Mouse (Mus musculus) neutrophil, adult 5-6 weeks (primary cell): ENCODE measurements around the gene Daam2. TPM values are rescaled to one million over a fixed set of nuclear protein-coding genes. Genes with fewer than 3 reads are reported as not detected.

Experiments used
- ATAC-seq: fragments of 151-379, 151-347 bp; 2 replicates; pipeline ENCODE4 v1.8.0; 2017; ENCODE audit warnings: mild to moderate bottlenecking, moderate TSS enrichment; ENCODE audit not compliant: insufficient number of reproducible peaks, poor library complexity, low FRiP score, severe bottlenecking; ENCODE audit errors: extremely low read depth
- total RNA-seq: library from RNA; stranded (forward); fragments of 200-1000 nt; gene quantifications from 2 replicates; pipeline ENCODE4 v1.2.3, GENCODE M21; 2017

Daam2 gene
- total RNA-seq, 1 experiment from 2014 or later = not detected

DNA sequence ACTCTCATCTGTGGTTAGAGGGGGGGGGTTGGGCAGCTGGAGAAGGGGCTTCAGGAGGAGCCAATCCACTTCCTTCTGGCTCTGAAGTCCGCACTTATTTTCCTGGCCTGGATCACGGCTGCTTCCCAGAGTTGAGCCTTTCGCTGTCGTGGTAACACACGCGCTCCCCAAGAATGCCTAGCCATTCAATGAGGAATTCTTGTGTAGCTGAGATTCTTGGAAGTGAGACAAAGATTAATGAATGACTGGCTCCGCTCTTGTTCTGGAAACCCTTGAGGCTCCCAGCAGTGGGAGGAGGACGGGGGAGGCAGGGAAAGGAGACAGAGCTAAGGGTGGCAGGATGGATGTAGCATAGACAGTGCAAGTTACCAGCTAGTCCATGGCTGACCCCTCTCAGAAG, 24.9 kb downstream of the Daam2 start:
- no peak for ATAC-seq

DNA sequence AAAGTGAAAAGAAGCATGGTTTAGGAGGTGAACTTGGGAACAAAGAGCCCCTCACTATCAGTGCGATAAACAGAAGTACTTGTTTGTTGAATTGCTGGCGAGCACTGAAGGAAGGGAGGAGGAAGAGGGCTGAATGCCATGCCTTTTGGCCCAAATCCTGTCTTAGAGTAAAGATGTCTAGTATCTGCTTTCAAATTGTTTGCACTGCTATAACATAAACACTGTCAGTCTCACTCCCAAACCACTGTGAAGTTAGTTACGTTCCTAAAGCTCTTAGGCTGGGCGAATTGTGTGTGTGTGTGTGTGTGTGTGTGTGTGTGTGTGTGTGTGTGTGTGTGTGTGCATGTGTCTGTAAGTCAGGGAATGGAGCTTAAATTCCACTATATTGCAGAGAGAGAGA, 28.6 kb downstream of the Daam2 start:
- ATAC-seq = no peak

DNA sequence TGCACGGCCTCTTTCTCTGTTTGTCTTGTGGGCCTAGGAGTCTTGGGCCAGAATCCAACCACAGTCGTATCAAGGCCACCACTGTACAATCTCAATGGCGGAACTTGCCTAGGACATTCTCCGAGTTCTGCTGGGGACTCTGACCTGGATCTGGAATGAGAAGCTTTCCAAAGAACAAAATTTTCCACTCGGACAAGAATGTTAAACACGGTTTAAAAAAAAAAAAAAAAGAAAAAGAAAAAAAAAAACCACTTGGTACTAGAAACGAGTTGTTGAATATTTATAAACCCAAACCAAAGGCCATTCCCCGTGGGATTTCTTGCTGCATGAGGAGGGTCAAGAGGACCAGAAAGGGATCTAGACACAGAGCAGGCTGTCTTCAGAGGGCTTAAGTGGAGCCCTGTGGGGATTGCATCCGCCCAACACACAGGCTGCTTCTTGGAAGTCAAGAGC, 29.9 kb downstream of the Daam2 start:
- no peak for ATAC-seq

DNA sequence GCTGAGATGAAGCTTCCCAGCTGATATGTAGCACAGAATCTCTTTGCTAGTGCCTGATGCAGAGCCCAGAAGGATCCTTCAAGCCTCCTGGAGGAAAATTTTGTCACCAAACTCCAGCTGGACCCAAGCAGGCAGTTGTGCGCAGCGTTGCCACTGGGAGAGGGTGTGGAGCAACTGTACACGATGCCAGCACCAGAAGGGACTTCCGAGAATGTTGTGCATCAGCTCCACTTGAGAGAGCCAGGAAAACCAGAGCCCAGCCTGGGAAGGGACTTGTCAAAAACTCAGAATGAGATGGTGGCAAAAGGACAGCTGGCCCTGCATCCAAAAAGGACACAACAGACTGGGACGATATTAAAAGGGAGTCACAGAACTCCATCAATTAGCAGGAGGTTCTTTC, 32.5 kb downstream of the Daam2 start:
- no peak for ATAC-seq

DNA sequence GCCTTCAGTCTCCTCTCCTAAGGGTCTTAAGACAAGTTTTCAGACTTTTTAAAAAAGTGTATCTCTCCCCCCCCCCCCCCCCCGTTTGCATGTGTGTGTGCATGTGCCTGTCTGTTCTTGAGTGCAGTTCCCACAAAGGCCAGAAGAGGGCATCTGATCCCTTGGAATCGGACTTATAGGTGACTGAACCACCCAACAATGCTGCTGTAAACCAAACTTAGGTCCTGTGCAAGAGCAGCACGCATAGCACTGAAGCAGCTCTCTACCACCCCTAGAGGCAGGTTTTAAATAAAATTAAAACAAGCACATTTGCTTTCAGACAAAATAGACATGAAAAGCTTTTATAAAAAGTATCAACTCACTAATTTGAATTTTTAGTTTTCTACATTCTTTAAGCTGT, 33.9 kb downstream of the Daam2 start:
- ATAC-seq = no peak

DNA sequence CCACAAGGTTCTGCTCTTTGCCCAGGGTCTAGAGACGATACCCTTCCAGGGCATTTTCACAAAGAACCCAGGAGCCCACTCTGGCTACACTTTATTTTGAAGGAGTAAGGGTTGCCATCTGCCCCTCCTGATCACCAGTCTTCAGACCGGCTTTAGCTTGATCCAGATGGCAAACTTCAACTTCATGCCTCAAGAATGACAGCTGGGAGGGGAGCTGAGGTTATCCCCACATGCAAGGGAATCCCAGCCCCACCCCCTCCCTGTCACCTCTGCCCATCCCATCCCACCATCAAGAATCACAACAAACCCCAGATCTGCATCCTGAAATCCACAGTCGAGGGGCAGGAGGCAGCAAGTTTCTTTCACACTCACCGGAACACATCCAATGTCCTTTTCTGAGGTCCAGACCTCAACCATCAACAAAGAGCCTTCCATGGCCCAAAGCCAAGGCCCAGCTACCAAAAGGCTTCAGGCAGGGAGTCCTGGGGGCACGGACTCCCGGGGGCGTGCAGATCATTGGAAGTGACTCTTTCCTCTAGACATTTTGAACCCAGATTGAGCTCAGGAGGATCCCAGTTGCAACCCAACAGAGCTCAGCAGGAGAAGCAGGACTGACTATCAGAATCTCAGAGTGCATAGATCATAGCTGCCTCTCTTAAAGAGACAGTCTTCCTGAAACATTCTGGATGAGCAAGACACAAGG, 35.5 kb downstream of the Daam2 start:
- no peak for ATAC-seq

DNA sequence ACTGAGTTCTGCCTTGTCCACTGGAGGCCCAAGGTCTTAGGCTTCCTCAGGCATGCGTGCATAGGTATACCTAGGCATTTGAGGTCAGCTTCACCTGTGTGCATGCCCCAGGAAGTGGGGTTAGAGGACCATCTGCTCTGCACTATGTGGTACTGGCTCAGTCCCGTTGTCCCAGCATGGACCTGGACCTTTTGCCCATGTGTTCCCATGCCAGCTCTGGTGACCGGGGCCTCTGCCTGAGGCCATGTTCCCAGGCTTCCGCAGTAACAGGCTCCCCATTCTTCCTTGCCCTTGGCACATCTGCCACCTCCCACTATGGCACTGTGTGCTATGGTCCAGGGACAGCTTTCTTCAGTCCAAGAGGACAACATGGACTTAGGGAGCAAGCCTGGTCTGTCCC, 36.1 kb downstream of the Daam2 start:
- no peak for ATAC-seq

DNA sequence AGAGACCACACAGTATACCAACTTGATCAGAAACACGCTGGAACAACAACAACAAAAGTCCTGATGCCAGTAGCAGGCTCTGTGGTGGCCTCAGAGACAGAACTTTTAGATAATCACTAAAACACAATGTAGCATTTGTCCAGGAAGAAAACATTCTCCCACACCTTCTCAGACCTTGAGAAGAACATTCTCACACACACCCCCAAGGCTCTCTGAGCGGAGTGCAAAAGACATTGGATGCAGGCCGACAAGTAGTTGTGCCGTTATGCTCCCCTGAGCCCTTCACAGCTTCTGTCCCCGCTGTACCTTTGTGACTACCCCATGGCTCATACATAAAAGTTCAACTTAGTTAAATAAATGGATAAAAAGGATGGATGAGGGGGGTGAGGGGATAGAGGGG, 37.6 kb downstream of the Daam2 start:
- no peak for ATAC-seq

DNA sequence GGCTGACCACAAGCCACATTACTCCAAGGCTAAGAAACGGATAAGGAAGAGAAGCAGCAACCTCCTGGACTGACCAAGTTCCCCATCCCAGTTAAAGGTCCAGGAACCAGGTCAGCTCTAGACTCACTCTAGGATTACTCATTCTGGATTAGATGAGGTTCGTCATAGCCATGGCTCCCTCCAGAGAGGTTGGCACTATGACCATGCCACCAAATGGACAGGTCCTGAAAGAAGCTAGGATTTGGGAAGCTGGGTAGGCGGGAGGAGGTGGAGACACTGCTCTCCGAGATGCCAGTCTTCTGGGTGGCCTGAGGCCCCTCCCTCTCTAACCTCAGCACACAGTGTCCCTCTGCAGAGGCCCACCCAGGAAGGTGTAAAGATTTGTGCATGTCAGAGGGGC, 38.2 kb downstream of the Daam2 start:
- no peak for ATAC-seq

DNA sequence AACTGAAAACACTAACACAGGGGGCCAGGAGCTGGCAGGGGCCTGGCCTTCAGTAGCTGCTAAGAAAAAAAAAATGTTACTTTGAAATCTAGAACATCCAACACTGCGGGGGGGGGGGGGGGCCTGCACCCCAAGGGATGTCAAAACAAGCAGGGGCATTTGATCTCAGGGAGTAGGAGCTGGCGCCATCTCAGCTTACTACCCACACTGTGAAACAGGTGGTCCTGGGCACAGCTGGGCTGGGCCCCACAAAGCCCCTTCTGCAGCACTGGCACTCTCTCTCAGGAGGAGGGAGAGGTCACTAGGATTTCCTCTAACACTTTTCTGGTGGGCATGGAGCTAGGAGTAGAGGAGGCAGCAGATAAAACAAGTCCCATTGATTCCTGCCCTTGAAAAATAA, 39.6 kb downstream of the Daam2 start:
- no peak for ATAC-seq

DNA sequence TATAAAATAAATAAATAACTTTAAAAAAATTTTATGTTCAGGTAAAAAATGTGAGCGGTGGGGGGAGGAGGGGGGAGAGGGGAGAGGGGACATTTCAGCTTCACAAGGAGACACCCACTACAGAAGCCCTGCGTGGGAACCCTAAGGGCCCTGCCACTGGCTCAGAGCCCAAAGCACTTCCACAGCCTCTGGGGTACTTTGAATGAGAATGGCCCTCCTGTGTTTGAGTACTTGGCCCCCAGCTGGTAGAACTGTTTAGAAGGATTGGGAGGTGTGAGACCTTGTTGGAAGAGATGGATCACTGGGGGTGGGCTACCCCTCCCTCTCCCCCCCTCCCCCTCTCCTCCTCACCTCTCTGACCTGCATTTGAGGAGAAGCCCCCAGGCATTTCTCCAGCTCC, 41.7 kb downstream of the Daam2 start:
- ATAC-seq = no peak

DNA sequence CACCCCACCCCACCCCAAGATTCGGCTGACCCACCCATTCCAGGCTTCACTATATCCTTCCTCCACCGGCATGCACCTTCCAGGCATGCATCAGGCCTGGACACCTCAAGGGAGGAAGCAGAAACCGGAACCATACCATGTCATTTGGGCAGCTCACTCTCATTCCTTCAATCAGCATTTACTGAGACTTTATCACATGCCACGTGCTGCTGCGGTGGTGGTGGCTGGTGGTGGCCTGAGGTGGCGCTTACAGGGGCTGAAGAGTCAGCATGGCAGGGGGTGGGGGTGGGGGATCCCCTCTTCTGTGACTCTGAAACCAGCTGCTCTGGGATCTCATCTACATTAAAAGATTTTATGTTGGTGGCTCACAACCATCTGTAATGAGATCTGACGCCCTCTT, 42.1 kb downstream of the Daam2 start:
- ATAC-seq = no peak

DNA sequence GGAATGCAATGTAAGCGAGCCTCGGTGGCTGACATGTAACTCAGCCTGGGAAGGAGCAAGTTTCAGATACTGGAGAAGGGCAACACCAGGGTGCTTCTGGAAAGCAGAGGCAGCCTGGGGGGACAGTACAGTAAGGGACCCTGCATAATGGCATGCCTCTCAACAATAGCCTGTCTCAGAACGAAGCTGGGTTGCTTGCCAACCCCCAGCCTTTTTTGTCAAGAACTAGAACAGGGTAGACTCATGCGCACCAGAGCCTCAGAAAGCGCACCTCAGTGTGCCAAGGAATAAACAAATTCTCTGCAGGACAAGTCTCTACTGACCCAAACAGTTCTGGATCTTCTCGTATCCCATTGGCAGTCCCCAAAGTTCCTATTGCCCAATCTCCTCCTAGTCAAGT, 43.5 kb downstream of the Daam2 start:
- no peak for ATAC-seq

DNA sequence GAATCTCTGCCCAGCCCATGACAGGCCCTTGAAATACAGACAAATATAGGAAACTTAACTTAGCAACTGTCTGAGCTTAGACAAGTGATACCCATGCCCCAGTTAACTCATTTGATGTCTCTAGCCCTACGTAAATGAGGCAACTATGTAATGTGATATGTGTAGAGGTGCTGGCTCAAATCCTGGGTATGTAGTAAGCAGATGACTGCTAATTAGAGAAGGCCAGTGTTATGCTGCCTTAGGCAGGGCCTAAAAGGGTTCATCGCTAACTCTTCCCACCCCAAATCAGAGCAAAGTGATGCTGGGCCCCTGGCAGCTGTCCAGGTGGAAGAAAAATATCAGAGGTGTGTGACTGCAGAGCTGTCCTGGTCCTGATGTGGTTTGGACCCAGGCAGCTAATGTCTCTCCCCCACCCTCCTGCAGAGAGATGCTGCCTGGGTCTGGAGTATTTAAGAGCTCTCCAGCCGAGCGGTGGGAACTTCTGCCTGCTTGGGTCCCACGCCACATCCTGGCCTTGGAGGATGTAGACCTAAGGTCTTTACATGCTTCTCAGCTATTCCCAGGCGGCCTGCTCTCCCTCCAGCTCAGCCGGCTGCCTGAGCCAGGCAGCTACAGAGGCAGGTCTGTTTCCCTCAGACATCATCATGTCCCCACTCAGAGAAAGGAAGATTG, 44.4 kb downstream of the Daam2 start:
- ATAC-seq = no peak

DNA sequence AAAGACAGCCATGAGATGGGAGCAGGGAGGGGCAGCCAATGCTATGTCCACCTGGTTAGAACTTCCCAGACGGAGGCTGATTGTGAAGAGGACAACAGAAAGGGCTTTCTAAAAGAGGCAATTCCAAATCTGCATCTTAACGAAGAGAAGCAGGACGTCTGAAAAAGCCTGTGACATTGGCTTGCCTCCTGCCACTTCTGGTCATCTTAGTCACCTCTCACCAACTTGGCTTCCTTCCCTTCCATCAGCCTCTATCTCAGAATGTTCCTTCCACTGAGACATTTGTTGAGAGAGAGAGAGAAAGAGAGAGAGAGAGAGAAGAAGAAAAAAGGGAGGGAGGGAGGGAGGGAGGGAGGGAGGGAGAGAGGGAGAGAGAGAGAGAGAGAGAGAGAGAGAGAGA, 47.1 kb downstream of the Daam2 start:
- no peak for ATAC-seq

DNA sequence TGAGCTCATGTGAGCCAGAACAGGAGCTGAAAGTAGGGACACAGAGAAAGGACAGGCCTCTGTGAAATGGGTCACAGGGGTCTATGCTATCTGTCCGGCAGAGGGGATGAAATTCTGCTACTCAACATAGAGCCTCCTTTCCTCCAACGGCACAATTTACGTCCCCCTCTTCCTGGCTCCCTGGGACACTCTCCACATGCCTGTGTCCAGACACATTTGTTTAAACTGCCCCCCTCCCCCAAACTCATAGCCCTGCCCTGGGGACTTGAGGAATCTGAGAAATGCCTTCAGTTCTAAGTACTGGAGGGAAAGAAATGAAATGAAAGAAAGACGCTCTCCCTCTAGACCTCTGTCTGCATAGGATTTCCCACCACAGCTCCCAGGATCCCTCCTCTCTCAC, 48.5 kb downstream of the Daam2 start:
- ATAC-seq = no peak

DNA sequence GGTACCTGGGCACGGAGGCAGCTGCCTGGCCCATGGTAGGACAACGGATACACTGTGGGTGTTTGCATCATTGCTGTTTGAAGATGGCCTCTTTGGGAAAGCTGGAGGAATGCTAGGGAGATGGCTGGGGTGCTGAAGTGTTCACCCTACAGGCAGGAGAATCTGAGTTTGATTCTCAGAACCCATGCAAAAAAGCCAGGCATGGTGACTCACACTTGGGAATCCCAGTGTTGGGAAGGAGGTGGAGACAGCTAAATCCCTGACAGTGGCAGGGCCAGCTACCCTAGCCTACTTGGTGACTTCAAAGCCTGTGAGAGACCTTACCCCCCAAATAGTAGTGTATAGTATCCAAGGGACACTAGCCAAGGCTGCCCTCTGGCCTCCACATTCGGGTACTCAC, 49.0 kb downstream of the Daam2 start:
- no peak for ATAC-seq

DNA sequence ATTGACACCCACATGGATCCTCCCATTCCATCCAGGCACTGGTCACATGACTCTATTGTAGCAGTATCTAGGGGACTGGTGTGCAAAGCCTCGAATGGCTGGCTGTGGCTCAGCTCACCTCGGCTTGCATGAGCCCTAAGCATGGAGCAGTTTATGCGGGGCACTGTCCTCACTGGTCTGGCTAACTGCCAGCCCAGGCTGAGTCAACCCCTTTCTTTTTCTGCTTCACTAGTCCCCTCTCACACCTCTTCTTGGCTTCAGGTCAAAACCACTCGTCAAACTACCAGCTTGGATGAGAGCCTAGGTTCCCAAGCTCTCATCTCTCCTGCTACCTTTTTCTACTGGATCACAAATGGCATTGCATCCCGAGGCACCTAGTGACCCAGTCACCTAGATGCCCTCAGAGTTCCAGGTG, 51.5 kb downstream of the Daam2 start:
- no peak for ATAC-seq

DNA sequence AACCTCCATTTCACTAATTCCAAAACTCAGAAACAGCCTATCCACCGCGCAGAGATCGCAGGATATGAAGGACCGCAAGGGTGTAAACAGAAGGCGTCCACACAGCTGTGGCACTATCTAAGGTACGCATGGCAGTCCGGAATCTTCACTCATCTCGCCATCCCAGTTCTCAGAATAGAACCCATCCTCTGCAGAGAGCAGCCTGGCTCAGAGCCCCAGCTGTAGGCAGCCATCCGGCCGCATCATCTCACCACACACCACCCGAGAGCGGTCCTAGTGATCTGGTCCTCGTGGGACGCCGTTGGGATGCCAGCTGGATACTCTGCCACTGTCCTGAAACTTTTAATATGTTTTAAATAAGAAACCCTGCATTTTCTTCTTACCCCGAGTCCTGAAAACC, 54.7 kb downstream of the Daam2 start:
- ATAC-seq = no peak

DNA sequence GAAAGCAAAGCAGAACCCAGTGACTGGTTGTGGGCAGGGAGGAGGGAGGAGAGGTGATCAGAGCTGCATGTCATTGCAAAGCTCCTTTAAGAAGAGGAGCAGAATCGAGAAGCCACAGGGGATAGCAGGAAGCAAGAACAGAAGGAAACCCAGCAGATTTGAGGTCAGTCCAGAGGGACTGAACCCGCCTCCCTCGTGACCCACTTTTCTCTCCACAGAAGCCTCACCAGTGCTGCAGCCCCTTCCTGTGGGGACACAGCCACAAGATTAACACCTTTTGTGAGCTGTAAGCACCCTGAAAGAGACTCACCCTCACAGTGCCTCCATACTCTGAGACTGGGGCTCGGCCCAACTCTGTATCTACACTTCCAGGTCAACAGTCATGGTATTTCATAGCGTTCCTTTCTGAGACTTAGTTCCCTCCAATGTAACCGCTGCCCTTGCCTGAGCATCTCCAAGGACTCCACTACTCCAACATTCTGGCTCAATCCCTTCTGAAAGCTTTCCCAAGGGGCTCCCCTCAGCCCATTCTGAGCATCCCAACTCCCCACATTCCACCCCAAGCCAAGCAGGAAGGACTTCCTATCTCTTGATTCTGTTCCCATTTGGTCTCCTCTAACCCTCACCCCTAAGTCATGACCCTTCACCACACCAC, 60.8 kb downstream of the Daam2 start:
- no peak for ATAC-seq
